Mouse (Mus musculus): ENCODE data around the gene Shisal2b.

The Shisal2b gene

DNA sequence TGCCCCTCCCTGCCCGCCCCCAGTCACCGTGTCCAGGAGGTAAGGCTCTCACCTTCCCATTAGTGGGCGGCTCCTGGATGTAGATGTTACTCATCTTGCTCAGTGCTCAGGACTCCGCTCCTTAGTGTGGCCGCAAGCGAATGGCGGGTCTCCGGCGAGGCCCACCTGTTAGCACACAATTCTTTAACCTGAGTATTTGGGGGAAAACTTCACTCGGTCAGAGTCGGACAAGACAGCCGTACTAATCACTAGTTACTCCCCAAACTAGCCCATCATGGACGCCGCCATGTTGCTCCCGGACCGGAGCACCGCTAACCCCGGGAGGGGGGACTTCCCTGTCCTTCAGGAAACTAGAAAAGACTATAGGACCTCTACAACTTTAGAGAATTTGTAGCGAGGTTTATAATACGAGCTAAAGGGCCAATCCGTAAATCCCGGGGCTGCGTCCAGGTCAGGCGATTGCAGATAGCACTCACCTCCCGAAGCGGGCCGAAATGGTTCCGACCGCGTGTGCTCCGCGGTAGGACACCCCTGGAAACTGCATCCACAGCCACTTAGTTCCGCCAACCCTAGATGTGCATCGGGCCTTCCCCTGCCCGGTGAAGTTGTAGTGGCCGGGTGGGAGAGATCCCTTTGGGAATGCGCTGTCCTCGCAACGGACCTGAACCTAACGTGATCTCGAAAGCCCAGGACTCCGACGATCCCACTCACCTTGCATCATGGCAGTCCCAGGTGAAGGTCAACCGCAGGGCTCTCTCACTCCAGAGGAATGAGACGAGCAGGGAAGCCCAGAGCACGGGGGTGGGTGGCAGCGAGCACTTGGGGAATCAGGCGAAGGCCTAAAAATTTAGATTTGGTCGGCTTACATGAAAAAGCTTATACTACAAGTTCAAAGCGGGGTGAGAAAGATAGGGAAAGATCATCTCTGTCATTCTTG is 46.8 kb downstream of the Shisal2b start, which contains the start of gene Cwc27:
Gene Cwc27, minus strand, starts transcription at position 508 of the 937 bp plus-strand sequence.
- peak; percentile 79 for DNase-seq

DNA sequence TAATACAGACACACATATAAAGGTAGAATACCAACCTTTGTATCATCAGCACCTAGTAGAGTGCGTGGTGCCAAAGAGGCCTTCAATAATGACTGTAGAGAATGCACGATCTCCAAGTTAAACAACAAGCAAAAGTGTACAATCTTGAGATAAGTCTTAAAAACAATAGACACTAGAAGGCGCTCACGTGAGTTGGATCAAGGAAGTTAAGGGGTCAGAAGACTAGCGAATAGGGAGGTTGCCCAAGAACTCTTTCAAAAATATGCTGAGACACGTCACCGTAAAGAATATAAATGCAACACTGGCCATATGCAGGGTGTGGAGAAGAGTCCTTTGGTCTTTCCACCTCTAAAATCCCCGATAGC is 47.4 kb downstream of the Shisal2b start:
- DNase-seq, result no peak

DNA sequence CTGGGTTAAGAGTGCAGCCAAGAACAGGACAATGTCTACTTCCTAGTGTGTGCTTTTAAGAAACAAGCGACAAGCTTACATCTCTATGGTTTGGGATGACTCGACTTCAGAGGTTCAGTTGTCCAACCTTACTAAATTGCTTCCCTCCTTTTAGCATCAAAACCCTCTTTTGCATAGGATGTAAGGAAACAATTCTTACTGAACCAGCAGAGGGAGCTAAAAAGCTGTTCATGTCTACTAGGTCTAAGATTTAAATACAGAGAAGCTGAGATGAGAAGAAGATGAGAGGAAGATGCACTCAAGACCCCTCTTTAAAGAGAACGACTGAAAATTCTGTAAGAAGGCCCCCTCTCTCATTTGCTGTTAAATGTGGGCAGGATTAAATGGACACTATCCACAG is 58.0 kb downstream of the Shisal2b start:
- DNase-seq, result no peak

- no peak for DNase-seq
Observed at GRCm38 (mm10) chr13:104799566-104800182, 64.0 kb downstream of the Shisal2b start.

- DNase-seq, result no peak
Observed at GRCm38 (mm10) chr13:104799067-104799466, 64.6 kb downstream of the Shisal2b start.
